Mouse (Mus musculus) B cell, adult 2 months (primary cell): Measurements from ENCODE around the gene Slc35e4.
"Not testable (repeated sequence)": the region's sequence is repeated elsewhere in the genome, so short reads cannot be mapped to it uniquely, and the experiment has no call there.

Experiments used
- DNase-seq, 2 experiments: peaks; one replicate each; pipeline ENCODE4 v3.0.0; 2022

The Slc35e4 gene

GRCm38 (mm10) chr11:3913316-3914108 lies 952 bp downstream of the Slc35e4 start:
- peak; percentile 77 for DNase-seq

DNA sequence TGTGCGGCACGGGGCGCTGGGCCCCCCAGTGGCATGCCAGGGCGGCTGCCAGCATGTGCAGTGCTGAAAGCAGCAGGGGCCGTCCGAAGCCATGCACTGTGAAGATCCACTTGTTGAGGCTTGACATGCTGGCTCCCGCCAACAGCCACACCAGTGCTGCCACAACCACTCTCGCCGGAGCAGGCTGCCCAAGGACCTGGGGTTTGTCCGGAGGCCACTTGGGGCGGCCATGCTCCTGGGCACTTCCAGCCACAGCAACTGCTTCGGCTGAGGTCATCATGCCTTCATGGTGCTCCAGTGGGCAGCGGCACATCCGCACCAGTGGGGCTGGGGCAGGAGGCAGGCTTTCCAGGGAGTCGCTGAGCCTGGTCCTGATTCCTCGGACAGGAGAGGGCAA lies 1.6 kb downstream of the Slc35e4 start:
- peak; percentile 38 to 42 for DNase-seq

DNA sequence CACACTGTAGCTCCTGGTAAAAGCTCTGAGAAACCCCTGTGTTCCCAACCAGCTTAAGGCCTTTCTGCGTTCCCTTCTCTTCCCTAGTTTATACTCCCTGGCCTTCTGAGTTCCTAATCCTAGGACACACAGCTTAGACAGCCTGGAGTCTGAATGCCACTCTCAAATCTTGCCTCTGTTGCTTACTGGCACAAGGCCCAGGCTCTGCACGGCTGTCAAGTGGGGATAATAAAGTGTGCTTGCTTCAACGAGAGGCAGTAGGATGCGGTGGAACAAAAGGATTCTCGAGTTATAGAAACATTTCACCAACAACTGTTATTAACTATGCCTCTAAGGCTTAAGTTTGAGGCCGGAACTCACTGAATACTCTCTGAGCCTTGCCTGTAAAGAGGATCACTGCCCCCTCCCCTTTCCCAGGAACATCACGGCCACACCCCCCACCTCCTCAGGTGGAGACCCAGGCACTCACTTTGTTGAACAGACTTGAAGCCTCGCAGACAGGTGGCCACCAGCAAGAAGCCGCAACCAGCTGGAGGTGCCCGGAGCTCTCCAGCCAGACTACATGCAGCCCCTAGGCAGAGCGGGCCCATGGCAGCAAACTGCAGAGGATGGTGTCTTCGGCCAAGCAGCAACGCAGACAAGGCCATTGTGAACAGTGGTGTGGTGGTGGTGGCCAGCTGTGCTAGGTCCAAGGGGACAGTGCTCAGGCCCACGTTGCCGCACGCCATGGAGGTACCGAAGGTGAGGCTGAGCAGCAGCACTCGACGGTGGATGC lies 2.2 kb downstream of the Slc35e4 start:
- DNase-seq, result no peak

GRCm38 (mm10) chr11:3911440-3911839 lies 3.0 kb downstream of the Slc35e4 start:
- not testable (repeated sequence) for DNase-seq

DNA sequence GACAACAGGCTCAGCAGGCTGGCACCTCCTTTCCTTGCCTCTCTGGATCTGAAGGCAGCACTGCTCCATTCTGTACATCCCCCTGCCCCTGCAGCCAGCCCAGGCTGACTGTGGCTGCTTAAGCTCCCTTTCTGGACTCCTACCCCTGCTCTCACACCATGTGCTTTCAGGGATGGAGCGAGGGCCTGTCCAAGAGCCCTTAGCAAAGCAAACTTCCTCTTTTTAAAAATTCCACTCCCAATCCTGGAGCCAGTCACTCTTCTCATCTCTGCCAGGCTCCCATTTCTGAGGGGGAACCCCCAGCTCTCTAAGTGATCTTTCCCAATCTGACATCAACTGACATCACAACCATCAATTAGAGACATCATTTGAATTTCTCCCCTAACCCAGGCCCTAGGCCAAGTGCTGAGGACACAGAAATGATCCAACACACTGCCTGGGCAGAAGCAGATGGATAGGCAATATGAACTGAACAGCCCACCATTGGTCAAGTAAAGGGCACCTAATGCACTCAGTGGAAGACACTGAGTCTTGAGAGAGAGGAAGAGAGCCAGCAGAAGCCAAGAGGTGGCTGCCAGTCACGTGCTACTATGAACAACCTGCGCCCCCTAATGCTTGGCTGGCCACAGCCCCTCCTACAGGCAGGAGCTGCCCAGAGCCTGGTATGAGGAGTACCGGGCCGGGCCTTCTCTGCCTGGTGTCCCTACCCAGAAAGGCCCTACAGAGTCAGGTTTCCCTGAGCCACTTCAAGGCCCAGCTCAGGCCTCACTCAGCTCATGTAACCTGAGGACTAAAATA lies 3.8 kb downstream of the Slc35e4 start:
- DNase-seq, result no peak

GRCm38 (mm10) chr11:3909236-3909635 lies 5.2 kb downstream of the Slc35e4 start:
- DNase-seq, result no peak

GRCm38 (mm10) chr11:3905446-3905845 lies 9.0 kb downstream of the Slc35e4 start:
- DNase-seq, result no peak

GRCm38 (mm10) chr11:3904673-3905072 lies 9.8 kb downstream of the Slc35e4 start:
- no peak for DNase-seq

DNA sequence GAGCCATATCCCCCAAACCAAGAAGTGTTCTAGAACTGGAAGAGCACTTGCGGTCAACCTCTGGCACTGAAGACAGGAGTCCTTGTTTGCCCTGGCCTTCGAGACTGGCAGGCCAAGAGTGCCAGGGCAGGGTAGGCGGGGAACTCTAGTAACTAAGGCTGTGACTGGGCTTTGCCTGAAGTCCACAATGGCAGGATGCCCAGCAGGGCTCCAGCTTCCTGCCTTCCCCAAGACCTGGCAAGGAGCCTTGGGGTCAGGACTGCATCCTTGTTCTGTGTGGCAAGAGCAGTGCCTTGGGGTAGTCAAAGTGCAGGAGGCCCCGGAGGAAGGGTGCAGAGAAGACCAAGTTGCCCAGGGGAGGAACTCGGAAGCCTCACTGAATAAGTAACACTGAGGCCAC lies 11.4 kb downstream of the Slc35e4 start:
- DNase-seq, result no peak

DNA sequence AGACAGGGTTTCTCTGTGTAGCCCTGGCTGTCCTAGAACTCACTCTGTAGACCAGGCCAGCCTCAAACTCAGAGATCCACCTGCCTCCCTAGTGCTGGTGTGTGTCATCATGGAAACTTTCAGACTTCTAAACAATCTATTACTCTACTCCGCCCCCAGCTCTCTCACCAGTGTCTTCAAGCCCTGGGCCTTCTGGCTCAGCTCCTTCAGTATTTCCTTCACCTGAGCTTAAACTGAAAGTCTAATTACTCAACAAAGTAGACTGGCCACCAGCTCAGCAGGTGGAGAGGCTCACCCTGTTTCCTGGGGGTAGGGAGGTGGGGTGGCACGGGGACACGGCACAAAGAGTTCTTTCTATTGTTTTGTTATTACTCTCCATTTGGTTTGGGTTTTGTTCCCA lies 11.9 kb downstream of the Slc35e4 start:
- DNase-seq, result no peak

DNA sequence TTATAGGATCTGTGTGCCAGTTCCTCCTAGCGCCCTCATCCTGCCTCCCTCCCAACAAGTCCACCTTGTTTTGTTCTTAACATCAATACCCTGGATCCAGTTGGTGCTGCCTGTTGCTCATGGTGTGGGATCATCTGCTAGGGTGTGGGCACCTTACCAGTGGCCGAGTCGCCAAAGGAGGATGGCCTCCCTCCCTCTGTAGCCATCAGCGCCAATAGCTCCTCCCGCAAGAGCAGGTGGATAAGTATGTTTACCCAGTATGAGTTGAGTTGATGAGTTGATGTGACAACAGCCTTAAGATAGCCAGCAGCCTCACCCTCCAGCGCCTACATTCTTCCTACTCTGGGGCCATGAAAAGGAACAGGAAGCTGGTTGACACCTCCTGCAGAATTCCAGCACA lies 14.2 kb downstream of the Slc35e4 start:
- no peak for DNase-seq

DNA sequence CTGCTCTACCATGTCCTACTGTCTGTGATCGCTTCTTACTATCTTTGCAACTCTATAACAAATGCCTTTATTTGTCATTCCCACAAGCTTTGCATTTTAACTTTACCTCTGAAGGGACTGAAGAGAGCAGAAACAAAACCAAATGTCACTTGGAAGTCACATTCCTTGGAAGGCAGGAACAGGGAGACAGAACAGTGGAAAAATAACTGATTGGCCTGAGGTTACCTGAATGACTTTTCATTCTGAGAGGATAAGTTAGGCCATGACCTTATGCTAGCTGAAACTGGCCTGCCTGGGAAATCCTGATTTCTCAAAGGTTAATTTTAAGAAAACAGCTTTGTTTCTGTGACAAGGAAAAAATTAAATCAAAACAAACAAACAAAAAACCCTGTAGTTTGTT lies 18.5 kb downstream of the Slc35e4 start:
- DNase-seq, result no peak

DNA sequence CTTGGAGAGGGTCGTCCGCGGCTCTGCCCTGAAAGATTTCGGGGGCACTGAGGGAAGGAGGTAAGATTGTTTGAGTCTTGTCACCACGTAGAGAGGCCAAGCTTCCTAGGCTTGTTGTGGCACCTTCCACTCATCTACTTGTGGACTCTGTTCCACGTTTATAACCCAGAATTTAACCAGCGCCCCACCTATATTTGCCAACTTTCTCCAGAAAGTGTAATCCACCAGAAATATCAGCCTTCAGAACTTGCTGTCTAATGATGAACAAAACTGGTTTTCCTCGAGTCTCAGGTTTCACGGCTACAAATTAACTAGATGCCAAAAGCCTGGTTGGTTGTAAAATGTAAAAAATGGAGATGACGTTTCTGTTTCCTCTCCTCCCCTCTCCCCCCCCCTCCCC lies 19.0 kb downstream of the Slc35e4 start:
- DNase-seq, result no peak

DNA sequence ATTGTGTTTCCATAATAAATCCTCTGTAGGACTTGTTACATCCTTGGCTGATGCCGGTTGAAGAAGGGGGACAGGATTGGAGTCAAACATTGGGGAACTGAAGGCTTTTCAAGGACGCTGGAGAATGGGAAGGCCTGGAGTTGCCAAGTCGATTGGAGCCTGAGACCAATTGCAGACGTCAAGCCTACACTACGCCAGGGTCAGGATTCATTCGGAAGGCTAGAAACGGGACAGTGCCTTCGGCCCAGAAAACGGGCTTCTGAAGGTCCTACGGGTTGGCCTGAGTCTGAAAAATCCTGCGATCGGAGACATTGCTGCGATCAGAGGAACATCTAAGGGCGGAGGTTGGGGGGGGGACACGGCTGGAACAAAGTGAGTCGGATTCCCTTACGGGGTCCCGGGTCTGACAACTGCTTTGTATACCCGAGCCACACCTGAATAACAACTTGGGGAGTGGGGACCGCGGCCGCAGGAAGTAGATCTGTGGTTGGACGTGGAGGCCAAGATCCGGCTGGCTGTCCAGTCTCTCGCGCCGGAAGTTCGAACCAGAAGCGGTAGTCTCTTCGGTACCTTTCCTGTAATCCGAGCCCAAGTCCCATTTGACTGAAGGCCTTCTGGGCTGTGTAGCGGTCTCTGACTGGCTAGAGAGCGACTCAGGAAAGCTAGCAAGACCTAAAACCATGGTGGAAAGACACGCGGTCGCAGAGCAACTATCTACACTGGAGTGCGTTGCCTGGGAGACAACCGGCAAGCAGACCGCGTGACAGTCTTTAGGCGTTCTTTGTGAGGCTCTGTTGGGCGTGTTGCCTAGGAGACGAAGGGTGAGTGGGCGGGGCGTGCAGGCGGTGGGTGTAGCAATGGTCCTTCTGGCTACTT lies 19.8 kb downstream of the Slc35e4 start, which contains the start of the genes 4921536K21Rik and Dusp18:
4921536K21Rik (minus strand) TSS at position 693 of the 876 bp plus-strand sequence.
Dusp18 (plus strand) TSS at position 835 of the 876 bp plus-strand sequence.
- peak; percentile 97 to 98 for DNase-seq

DNA sequence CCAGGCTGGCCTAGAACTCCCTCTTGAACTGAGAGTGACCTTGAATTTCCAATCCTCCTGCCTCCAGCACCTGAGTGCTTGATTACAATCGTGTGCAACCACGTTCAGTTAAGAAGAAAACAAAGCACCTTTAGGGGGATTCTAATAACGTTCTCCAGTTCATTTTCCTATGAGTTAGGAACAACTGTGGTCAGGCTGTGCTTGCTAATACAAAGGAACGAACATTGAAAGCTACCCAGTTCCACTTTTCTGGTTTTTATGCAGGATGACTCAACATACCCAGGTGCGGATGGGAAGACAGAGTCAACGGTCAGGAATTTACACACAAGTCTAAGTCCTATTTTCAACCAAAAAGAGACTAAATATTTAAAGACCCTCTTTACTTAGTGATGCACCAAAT lies 20.5 kb downstream of the Slc35e4 start:
- DNase-seq, result no peak

DNA sequence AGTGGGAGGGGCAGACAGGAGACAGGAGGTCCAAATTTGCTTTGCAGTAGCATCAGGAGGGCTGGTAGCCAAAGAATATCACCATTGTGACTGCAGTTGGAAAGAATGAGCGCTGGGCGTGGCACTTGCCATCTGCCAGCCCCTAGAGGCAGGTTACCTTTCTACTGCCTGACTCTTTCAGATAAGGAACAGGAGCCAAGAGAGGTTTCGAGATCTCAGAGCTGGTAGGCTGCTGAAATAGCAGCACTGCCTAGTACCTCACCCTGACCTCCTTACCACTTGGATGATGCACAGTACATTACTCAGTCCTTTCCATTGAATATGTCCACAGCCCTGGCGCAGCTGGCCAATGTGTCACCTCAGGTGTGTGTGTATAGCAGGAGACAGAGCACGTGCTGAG lies 27.1 kb downstream of the Slc35e4 start:
- DNase-seq, result no peak

DNA sequence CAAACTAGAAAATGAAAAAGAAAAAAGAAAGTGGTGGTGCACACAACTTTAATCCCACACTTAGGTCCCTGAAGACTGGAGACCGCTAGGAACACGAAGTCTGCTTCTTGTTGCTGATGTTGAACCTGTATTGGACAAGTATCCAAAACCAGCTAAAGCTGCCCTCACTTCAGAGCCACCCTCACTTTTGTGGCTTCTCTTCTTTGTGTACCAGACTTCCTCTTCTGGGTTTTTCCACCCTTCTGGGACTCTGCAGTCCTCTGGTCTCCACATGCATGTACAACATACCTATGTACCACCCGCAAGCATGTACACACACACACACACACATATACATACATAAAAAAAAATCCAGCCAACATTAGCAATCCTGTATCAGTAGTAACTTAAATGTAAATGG lies 30.8 kb downstream of the Slc35e4 start:
- DNase-seq, result no peak

- DNase-seq, result peak; percentile 85 to 86
Measured at GRCm38 (mm10) chr11:3879836-3880235, 34.6 kb downstream of the Slc35e4 start.

DNA sequence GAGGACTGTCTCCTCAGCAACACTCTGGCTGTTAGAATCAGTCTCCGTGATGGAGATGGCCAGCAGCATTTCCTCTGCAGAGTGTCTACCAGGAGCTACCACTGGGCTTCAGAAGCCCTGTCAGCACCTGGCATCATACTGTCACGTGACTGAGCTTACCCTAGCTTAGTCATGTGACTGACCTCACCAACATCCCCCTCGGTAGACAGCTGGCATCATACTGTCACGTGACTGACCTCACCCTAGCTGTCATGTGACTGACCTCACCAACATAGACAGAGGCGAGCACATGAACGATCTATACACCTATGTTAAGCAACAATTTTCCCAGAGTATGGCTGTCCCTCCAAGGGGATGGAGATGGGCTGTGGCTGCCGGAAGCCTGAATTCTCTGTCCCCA lies 35.8 kb downstream of the Slc35e4 start:
- DNase-seq, result no peak

- no peak for DNase-seq
Measured at GRCm38 (mm10) chr11:3876419-3876818, 38.0 kb downstream of the Slc35e4 start.

DNA sequence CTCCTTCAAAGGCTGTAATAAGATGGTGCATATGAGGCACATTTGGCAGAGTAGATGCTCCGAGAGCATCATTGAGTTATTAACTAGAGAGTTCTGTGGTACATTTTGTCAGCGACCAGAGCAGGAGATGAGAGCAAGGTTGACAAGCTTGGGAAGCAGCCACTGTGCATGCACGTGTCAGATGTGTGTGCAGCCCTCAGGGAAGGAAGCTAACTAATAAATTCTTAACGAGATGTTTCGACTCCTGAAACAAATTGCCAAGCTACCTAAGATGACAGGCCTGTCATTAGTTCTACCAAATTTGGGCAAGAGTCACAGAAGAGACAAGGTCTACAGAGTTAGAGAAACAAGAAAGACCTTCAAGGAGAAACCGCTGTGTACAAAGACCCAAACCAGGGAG lies 50.1 kb downstream of the Slc35e4 start:
- no peak for DNase-seq

DNA sequence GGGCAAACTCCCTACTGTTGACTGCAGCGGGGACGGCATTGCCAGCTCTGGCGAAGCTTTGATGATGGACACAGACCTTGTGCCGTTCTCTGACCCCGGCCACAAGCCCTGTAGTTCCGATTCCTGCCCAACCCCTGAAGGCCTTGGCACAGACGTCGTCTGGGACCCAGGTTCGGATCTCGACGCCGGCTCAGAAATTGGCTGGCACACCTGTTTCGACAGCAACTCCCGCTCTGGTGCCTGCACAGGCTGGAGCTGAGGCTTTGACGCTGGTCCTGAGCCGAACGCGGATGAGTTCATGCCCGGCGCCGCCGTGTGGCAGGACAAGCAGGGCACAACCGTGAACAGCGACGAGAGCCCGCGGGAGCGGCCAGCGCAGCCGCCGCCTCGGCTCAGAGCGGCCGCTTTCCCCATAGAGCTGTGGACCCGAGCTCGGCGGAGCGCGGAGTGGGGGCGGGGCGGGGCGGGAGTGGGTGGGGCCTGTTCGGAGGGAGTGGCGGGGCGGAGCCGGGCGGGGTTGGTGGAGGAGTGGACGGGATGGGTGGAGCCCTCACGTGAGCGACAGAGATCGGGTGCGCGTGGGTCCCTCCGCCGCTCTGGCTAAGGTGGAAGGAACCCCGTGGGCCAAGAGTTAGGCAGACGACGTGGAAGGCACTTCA lies 50.9 kb downstream of the Slc35e4 start, which contains the start of gene Osbp2:
Osbp2 (minus strand) TSS at position 450 of the 659 bp plus-strand sequence.
- DNase-seq, result peak; percentile 63 to 66
